Mouse (Mus musculus): Measurements from ENCODE around the gene Pltp. TPM values are rescaled to one million over a fixed set of nuclear protein-coding genes. Genes with fewer than 3 reads are reported as not detected.
"Not testable (repeated sequence)": the region's sequence is repeated elsewhere in the genome, so short reads cannot be mapped to it uniquely, and the experiment has no call there.

Pltp gene
- polyA plus RNA-seq, 1 experiment from 2014 or later = 286 TPM

DNA sequence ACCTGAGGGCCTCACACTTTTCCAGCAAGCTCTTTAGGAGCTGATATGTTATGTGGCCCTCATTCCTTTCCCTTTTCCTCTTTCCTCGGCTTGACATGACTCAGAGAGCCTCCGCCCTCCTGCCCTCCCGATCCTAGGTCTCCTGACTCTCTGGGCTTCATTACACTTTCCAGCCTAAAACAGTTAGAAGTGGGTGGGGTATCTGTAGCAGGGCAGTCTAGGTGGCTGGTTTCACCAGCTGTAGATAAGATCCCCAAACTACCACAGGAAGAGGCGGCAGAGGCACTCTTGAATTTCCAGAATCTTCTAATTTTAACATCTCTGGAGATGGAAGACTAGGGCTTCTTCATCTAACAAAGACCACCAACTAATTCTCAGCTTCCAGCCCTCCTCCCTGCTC is 7.1 kb upstream of the Pltp start:
- H3K9me3 ChIP-seq (ENCODE audit: low read length) = no peaks in the 10 kb centered on the region
- H3K27ac ChIP-seq (ENCODE audit: low read length) = no peak overlapping the region
- TF ChIP-seq EP300 (IDR thresholded peaks at IDR 0.05) (no peak), CTCF (IDR thresholded peaks at IDR 0.05) (no peak)
- H3K36me3 ChIP-seq (ENCODE audit: insufficient read depth, low read length) = no peaks in the 10 kb centered on the region
- WGBS = 62% methylated on average over 4 of the region's 4 CpGs
- H3K27me3 ChIP-seq (replicated peaks; ENCODE audit: insufficient read depth, low read length) = no peaks in the 10 kb centered on the region
- DNase-seq (ENCODE audit: low spot score) (no peak), ATAC-seq (no peak)
- no peak overlapping the region for H3K4me2 ChIP-seq (replicated peaks; ENCODE audit: low read depth, low read length)
- peaks cover 16% of the 10 kb centered on the region; the same call in 1 of the 2 replicates for H3K4me1 ChIP-seq (ENCODE audit: insufficient read depth, low read depth, low read length)
- no peak overlapping the region for H3K9ac ChIP-seq (replicated peaks; ENCODE audit: low read depth)
- H3K4me3 ChIP-seq (ENCODE audit: low read depth, low read length) = no peak overlapping the region

DNA sequence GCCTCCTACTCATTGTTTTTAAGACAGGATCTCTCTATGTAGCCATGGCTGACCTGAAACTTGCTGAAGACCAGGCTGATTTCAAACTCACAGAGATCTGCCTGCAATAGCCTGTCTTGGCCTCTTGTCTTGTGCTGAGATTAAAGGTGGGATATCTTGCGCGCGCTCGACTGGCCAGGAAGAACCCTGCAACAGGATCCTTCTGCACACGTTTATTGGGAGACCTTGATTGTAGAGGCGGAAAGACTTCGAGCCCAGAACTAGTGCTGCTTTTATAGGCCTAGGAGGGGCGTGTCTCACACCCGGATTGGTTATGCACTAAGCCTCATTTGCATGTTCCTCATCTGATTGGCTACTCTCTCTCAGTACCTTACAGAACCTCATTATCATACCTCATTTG is 5.9 kb upstream of the Pltp start:
- not testable (repeated sequence) for H3K27me3 ChIP-seq (replicated peaks; ENCODE audit: insufficient read depth, low read length); ATAC-seq; H3K9ac ChIP-seq (replicated peaks; ENCODE audit: low read depth); H3K4me2 ChIP-seq (replicated peaks; ENCODE audit: low read depth, low read length); H3K36me3 ChIP-seq (ENCODE audit: insufficient read depth, low read length); H3K4me3 ChIP-seq (ENCODE audit: low read depth, low read length); H3K9me3 ChIP-seq (ENCODE audit: low read length); H3K27ac ChIP-seq (ENCODE audit: low read length); DNase-seq (ENCODE audit: low spot score)
- peaks cover 16% of the 10 kb centered on the region; the same call in 1 of the 2 replicates for H3K4me1 ChIP-seq (ENCODE audit: insufficient read depth, low read depth, low read length)
- WGBS = 96% methylated on average over 7 of the region's 9 CpGs

DNA sequence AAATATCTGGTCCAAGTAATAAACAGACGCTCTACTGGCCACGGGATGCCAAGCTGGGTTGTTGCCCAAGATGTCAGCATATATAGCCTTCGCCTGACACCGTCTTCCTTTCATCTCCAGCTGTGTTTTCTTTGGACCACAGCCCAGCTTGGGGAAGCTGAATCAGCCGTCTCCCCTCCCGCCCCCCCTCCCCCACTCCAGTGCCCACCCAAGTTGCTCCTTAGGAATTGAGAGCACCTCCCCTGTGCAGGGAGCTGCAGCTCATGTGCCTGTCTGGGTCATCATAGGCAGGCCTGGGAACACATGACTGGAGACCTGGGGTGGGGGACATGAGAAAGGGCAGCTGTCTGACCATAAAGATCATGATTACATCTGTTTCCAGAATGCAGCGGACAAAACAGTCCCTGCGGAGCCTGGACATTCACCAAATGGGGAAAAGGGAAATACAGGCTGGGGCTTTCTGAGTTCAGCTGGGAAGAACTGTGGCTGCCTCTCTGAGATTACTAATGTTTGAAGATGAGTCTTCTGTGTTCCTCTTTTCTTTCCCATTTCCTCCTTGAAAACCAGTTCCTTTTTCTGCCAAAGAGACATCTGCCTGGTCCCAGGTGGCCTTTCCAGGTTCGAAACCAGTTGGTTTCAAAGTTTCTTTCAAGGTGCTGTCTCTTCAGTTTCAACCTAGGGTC is 4.8 kb upstream of the Pltp start:
- no peaks in the 10 kb centered on the region for H3K36me3 ChIP-seq (ENCODE audit: insufficient read depth, low read length)
- H3K27me3 ChIP-seq (replicated peaks; ENCODE audit: insufficient read depth, low read length) = no peaks in the 10 kb centered on the region
- ATAC-seq (peak; percentile 80), DNase-seq (ENCODE audit: low spot score) (peak; percentile 94)
- H3K9ac ChIP-seq (replicated peaks; ENCODE audit: low read depth) = no peak overlapping the region
- peaks cover 23% of the 10 kb centered on the region; the same call in 1 of the 2 replicates for H3K4me1 ChIP-seq (ENCODE audit: insufficient read depth, low read depth, low read length)
- no peak overlapping the region for H3K4me3 ChIP-seq (ENCODE audit: low read depth, low read length)
- no peaks in the 10 kb centered on the region for H3K9me3 ChIP-seq (ENCODE audit: low read length)
- H3K4me2 ChIP-seq (replicated peaks; ENCODE audit: low read depth, low read length) = no peak overlapping the region
- WGBS = 13% methylated on average over 9 of the region's 9 CpGs
- TF ChIP-seq EP300 (IDR thresholded peaks at IDR 0.05) = peak; percentile 64
- no peak for TF ChIP-seq CTCF (IDR thresholded peaks at IDR 0.05)
- peak overlapping the region; percentile 89 for H3K27ac ChIP-seq (ENCODE audit: low read length)

DNA sequence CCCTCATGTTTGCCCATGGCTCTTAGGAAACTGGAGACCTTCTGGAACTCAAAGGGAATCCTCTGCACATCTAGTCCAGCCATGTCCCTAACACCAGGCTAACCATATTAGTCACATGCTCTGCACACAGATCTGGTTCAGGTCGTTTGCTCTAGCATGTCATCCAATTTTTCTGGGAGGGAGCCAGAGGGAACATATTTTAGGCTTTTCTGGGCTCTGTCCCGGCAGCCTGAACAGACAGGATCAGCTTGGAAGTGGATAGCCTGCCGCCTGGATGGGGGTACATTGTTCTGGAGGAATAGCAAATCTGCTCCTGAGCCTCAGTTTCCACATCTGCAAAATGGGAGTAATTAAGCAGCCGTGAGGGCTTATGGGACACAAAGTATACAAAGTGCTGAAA is 3.6 kb upstream of the Pltp start:
- Histone ChIP-seq H3K4me1 (ENCODE audit: insufficient read depth, low read depth, low read length) (peaks cover 29% of the 10 kb centered on the region), H3K9me3 (ENCODE audit: low read length) (no peaks in the 10 kb centered on the region), H3K9ac (replicated peaks; ENCODE audit: low read depth) (no peak overlapping the region), H3K27ac (ENCODE audit: low read length) (peak overlapping the region; percentile 89; the same call in 1 of the 2 replicates), H3K4me3 (ENCODE audit: low read depth, low read length) (no peak overlapping the region), H3K4me2 (replicated peaks; ENCODE audit: low read depth, low read length) (no peak overlapping the region), H3K36me3 (ENCODE audit: insufficient read depth, low read length) (no peaks in the 10 kb centered on the region), H3K27me3 (replicated peaks; ENCODE audit: insufficient read depth, low read length) (no peaks in the 10 kb centered on the region)
- ATAC-seq (no peak), DNase-seq (ENCODE audit: low spot score) (no peak)
- no peak for TF ChIP-seq EP300 (IDR thresholded peaks at IDR 0.05)
- TF ChIP-seq CTCF (IDR thresholded peaks at IDR 0.05) = no peak
- 44% methylated on average over 4 of the region's 4 CpGs for whole genome bisulfite sequencing

DNA sequence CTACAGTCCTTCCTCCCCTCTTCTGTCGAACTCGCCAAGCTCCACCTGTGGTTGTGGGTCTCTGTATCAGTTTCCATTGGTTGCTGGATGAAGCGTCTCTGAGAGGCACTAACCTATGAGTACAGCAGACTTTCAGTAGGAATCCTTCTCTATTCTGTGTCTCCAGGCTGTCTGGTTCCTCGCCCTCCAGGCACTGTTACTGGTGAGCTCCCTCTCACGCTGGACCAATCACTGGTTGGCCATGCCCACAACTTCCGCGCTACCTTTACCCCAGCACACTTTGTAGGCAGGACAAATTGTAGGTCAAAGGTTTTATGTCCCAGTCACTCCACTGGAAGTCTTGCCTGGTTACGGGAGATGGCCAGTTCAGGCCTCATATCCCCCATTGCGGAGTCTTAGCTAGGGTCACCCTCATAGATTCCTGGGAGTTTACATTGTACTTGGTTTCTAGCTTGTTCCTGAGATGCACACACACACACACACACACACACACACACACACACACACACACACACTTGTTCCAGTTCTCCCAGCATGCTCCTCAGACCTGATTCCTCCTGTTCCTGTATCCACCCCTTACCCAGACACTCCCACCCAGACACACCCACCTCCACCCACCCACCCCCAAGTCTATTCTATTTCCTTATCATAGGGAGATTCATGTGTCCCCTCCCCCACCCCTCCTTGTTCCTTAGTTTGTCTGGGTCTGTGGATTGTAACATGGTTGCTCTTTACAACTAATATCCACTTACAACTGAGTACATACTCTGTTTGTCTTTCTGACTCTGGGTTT is 2.3 kb upstream of the Pltp start:
- Histone ChIP-seq H3K9ac (replicated peaks; ENCODE audit: low read depth) (no peak overlapping the region), H3K4me1 (ENCODE audit: insufficient read depth, low read depth, low read length) (peaks cover 30% of the 10 kb centered on the region), H3K4me3 (ENCODE audit: low read depth, low read length) (no peak overlapping the region), H3K36me3 (ENCODE audit: insufficient read depth, low read length) (no peaks in the 10 kb centered on the region), H3K9me3 (ENCODE audit: low read length) (no peaks in the 10 kb centered on the region), H3K27me3 (replicated peaks; ENCODE audit: insufficient read depth, low read length) (no peaks in the 10 kb centered on the region), H3K27ac (ENCODE audit: low read length) (no peak overlapping the region), H3K4me2 (replicated peaks; ENCODE audit: low read depth, low read length) (no peak overlapping the region)
- 70% methylated on average over 9 of the region's 9 CpGs for WGBS
- DNase-seq (ENCODE audit: low spot score) (no peak), ATAC-seq (no peak)
- TF ChIP-seq EP300 (IDR thresholded peaks at IDR 0.05) (no peak), CTCF (IDR thresholded peaks at IDR 0.05) (no peak)

DNA sequence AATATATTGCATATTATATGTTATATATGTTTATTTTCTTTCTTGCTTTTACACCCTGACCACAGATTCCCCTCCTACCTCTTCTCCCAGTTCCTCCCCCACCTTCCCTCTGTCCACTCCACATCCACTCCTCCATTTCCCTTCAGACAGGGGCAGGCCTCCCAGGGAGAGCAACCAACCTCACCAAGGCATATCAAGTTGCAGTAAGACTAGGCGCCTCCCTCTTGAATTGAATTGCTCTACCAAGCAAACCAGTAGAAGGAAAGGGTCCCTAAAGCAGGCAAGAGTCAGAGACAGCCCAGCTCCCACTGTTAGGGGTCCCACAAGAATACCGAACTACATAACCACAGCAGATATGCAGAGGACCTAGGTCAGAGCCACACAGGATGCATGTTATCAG is 1.6 kb upstream of the Pltp start:
- Histone ChIP-seq H3K9me3 (ENCODE audit: low read length) (no peaks in the 10 kb centered on the region), H3K4me1 (ENCODE audit: insufficient read depth, low read depth, low read length) (peaks cover 33% of the 10 kb centered on the region), H3K27me3 (replicated peaks; ENCODE audit: insufficient read depth, low read length) (no peaks in the 10 kb centered on the region), H3K36me3 (ENCODE audit: insufficient read depth, low read length) (no peaks in the 10 kb centered on the region), H3K9ac (replicated peaks; ENCODE audit: low read depth) (no peak overlapping the region), H3K4me3 (ENCODE audit: low read depth, low read length) (no peak overlapping the region), H3K27ac (ENCODE audit: low read length) (no peak overlapping the region), H3K4me2 (replicated peaks; ENCODE audit: low read depth, low read length) (no peak overlapping the region)
- no peak for DNase-seq (ENCODE audit: low spot score)
- 49% methylated on average over 2 of the region's 2 CpGs for WGBS
- TF ChIP-seq EP300 (IDR thresholded peaks at IDR 0.05) (no peak), CTCF (IDR thresholded peaks at IDR 0.05) (no peak)
- ATAC-seq = no peak
